Mouse (Mus musculus) kidney, postnatal 0 days (tissue): ENCODE measurements around the gene Gm21312. TPM values are rescaled to one million over a fixed set of nuclear protein-coding genes. Genes with fewer than 3 reads are reported as not detected.
"Not testable (repeated sequence)": the region's sequence is repeated elsewhere in the genome, so short reads cannot be mapped to it uniquely, and the experiment has no call there.

ENCODE experiments used
- ATAC-seq: fragments of 200-750 bp; cut with Nextera tagmentation; replicated peaks from 2 replicates; pipeline ENCODE4 v1.8.0; 2017; ENCODE audit warnings: low read depth, moderate number of reproducible peaks, moderate TSS enrichment, moderate library complexity; ENCODE audit not compliant: low FRiP score
- DNase-seq: peaks from one replicate; pipeline ENCODE4 v3.0.0-alpha.2; 2016; ENCODE audit warnings: low spot score
- H3K27ac ChIP-seq: fragments of 300-500 bp; sonication (generic); 2 replicates; pipeline ENCODE4 v1.5.1; 2014; ENCODE audit warnings: mild to moderate bottlenecking
- H3K27me3 ChIP-seq: fragments of 300-500 bp; sonication (generic); 2 replicates; pipeline ENCODE4 v1.6.1; 2014; ENCODE audit warnings: low read length, mixed read lengths; ENCODE audit not compliant: insufficient read depth
- H3K36me3 ChIP-seq: fragments of 300-500 bp; sonication (generic); 2 replicates; pipeline ENCODE4 v1.6.1; 2014; ENCODE audit warnings: low read length, mixed read lengths; ENCODE audit not compliant: insufficient read depth
- H3K4me1 ChIP-seq: fragments of 300-500 bp; sonication (generic); replicated peaks from 2 replicates; pipeline ENCODE4 v1.6.1; 2014; ENCODE audit warnings: antibody characterized with exemption, low read length, mixed read lengths; ENCODE audit not compliant: insufficient read depth
- H3K4me2 ChIP-seq: fragments of 300-500 bp; sonication (generic); 2 replicates; pipeline ENCODE4 v1.6.1; 2014; ENCODE audit warnings: mild to moderate bottlenecking, low read length, moderate library complexity, mixed read lengths
- H3K4me3 ChIP-seq: fragments of 300-500 bp; sonication (generic); replicated peaks from 2 replicates; pipeline ENCODE4 v1.5.1; 2014; ENCODE audit warnings: low read depth, low read length
- H3K9ac ChIP-seq: fragments of 300-500 bp; sonication (generic); 2 replicates; pipeline ENCODE4 v1.6.1; 2014; ENCODE audit warnings: low read depth, low read length
- H3K9me3 ChIP-seq: fragments of 300-500 bp; sonication (generic); replicated peaks from 2 replicates; pipeline ENCODE4 v1.6.1; 2016; ENCODE audit warnings: low read length, inconsistent platforms, mixed read lengths
- WGBS: fragments of 180-500 bp; shearing (Covaris S2); extraction: QIAGEN DNeasy Blood & Tissue Kit; methylation state at CpG from one replicate; pipeline ENCODE4 v1.1.7; 2014; 5-methylcytosine and 5-hydroxymethylcytosine counted together
- polyA plus RNA-seq: library from polyadenylated mRNA; unstranded; fragments of >200 nt; fragmentation: Nextera tagmentation; extraction: Ambion mirVana; gene quantifications from 2 replicates; pipeline ENCODE4 v1.2.1, GENCODE M21; 2015

The Gm21312 gene
- polyA plus RNA-seq: not detected in 2 replicates

GRCm38 (mm10) chr10:104176724-104177123 lies at the start of gene Gm21312:
Gene Gm21312, plus strand, starts transcription at chr10:104177024.
- H3K9me3 ChIP-seq, H3K4me2 ChIP-seq, H3K4me1 ChIP-seq, H3K27ac ChIP-seq, ATAC-seq, DNase-seq, H3K27me3 ChIP-seq, H3K4me3 ChIP-seq, H3K9ac ChIP-seq, H3K36me3 ChIP-seq: not testable (repeated sequence)
- no CpG with 5 or more reads among the region's 3 CpGs for WGBS

GRCm38 (mm10) chr10:104142687-104143086 lies 34.1 kb upstream of the Gm21312 start, which contains the start of gene Gm21293:
Gene Gm21293, plus strand, starts transcription at chr10:104142987.
- not testable (repeated sequence) for H3K4me2 ChIP-seq, H3K27ac ChIP-seq, ATAC-seq, H3K36me3 ChIP-seq, H3K4me3 ChIP-seq, H3K4me1 ChIP-seq, H3K27me3 ChIP-seq, H3K9me3 ChIP-seq, DNase-seq, H3K9ac ChIP-seq
- WGBS: no CpG with 5 or more reads among the region's 3 CpGs

DNA sequence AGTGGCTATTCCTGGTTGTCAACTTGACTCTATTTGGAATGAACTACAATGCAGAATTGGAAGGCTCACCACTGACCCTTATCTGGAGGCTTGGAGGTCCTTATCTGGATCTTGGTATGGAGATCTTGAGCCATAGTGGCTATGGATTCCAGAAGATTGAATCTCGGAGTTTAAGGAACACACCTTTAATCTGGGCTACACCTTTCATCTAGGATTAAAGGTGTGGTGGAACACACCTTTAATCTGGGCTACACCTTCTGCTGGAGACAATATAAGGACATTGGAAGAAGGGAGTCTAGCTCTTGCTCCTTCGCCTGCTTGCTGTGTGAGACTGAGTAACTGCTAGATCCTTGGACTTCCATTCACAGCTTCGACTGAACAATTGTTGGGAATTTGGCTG lies 25.6 kb upstream of the Gm21312 start, which contains the start of gene Gm6763:
Gene Gm6763, plus strand, starts transcription at position 301 of the 400 bp plus-strand sequence.
- not testable (repeated sequence) for H3K4me1 ChIP-seq, H3K9ac ChIP-seq, H3K9me3 ChIP-seq, ATAC-seq, H3K27me3 ChIP-seq, H3K27ac ChIP-seq, H3K4me3 ChIP-seq, H3K36me3 ChIP-seq, DNase-seq, H3K4me2 ChIP-seq
- no CpG with 5 or more reads among the region's 3 CpGs for WGBS

DNA sequence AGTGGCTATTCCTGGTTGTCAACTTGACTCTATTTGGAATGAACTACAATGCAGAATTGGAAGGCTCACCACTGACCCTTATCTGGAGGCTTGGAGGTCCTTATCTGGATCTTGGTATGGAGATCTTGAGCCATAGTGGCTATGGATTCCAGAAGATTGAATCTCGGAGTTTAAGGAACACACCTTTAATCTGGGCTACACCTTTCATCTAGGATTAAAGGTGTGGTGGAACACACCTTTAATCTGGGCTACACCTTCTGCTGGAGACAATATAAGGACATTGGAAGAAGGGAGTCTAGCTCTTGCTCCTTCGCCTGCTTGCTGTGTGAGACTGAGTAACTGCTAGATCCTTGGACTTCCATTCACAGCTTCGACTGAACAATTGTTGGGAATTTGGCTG lies 17.1 kb upstream of the Gm21312 start, which contains the start of gene Gm8764:
Gene Gm8764, plus strand, starts transcription at position 301 of the 400 bp plus-strand sequence.
- H3K4me1 ChIP-seq, H3K36me3 ChIP-seq, H3K9me3 ChIP-seq, H3K27me3 ChIP-seq, ATAC-seq, H3K4me3 ChIP-seq, H3K27ac ChIP-seq, H3K4me2 ChIP-seq, DNase-seq, H3K9ac ChIP-seq: not testable (repeated sequence)
- WGBS: no CpG with 5 or more reads among the region's 3 CpGs

DNA sequence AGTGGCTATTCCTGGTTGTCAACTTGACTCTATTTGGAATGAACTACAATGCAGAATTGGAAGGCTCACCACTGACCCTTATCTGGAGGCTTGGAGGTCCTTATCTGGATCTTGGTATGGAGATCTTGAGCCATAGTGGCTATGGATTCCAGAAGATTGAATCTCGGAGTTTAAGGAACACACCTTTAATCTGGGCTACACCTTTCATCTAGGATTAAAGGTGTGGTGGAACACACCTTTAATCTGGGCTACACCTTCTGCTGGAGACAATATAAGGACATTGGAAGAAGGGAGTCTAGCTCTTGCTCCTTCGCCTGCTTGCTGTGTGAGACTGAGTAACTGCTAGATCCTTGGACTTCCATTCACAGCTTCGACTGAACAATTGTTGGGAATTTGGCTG lies 8.6 kb upstream of the Gm21312 start, which contains the start of gene Gm21304:
Gene Gm21304, plus strand, starts transcription at position 301 of the 400 bp plus-strand sequence.
- H3K4me3 ChIP-seq, H3K27ac ChIP-seq, ATAC-seq, H3K4me1 ChIP-seq, H3K4me2 ChIP-seq, H3K9me3 ChIP-seq, H3K9ac ChIP-seq, DNase-seq, H3K36me3 ChIP-seq, H3K27me3 ChIP-seq: not testable (repeated sequence)
- no CpG with 5 or more reads among the region's 3 CpGs for WGBS

DNA sequence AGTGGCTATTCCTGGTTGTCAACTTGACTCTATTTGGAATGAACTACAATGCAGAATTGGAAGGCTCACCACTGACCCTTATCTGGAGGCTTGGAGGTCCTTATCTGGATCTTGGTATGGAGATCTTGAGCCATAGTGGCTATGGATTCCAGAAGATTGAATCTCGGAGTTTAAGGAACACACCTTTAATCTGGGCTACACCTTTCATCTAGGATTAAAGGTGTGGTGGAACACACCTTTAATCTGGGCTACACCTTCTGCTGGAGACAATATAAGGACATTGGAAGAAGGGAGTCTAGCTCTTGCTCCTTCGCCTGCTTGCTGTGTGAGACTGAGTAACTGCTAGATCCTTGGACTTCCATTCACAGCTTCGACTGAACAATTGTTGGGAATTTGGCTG lies 8.4 kb downstream of the Gm21312 start, which contains the start of gene Gm20765:
Gene Gm20765, plus strand, starts transcription at position 301 of the 400 bp plus-strand sequence.
- H3K9me3 ChIP-seq, H3K4me2 ChIP-seq, H3K27me3 ChIP-seq, H3K4me1 ChIP-seq, H3K27ac ChIP-seq, H3K9ac ChIP-seq, H3K4me3 ChIP-seq, ATAC-seq, DNase-seq, H3K36me3 ChIP-seq: not testable (repeated sequence)
- WGBS: no CpG with 5 or more reads among the region's 3 CpGs

- ATAC-seq, H3K9me3 ChIP-seq, DNase-seq, H3K27me3 ChIP-seq, H3K4me2 ChIP-seq, H3K4me3 ChIP-seq, H3K36me3 ChIP-seq, H3K9ac ChIP-seq, H3K4me1 ChIP-seq, H3K27ac ChIP-seq: not testable (repeated sequence)
- WGBS: no CpG with 5 or more reads among the region's 3 CpGs
Observed at GRCm38 (mm10) chr10:104193742-104194141, 16.9 kb downstream of the Gm21312 start, which contains the start of gene Gm4340. Gene Gm4340, plus strand, starts transcription at chr10:104194042.
